Mouse (Mus musculus) bone marrow, adult 2 months (tissue): ENCODE data around the gene 1700013G24Rik.

Experiments used
- CTCF ChIP-seq: fragments of 200-500 bp; IDR thresholded peaks from 2 replicates; pipeline ENCODE4 v1.5.1; 2011; ENCODE audit warnings: low read length, control low read depth; ENCODE audit not compliant: control insufficient read depth, insufficient read depth
- POLR2A ChIP-seq: fragments of 200-500 bp; IDR thresholded peaks from 2 replicates; pipeline ENCODE4 v1.6.1; 2011; ENCODE audit warnings: low read depth, mild to moderate bottlenecking, control low read depth, low read length, borderline replicate concordance; ENCODE audit not compliant: control insufficient read depth

DNA sequence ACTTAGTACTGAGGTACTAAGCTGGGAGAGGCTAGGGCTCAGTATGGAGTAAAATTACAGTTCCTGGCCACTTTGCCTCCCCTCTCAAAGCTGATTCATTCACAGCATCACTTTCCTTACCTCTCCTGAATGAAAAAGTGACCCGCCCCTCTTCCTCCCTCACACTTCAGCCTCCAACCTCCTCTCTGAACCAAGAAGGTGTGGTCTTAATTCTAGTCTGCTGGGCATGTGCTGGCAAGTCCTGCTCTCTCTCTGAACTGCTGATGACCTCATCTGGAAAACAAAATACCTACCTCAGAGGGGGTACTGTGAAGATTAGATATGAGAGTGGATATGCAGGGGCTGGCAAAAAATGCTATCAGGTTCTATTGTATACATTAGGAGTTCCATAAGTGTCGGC, 4.0 kb upstream of the 1700013G24Rik start:
- TF ChIP-seq CTCF (no peak), POLR2A (no peak)
